Mouse (Mus musculus) intestine, embryonic 14.5 days (tissue): ENCODE measurements around the gene Ryr1. TPM values are rescaled to one million over a fixed set of nuclear protein-coding genes. Genes with fewer than 3 reads are reported as not detected.

Experiments
- ATAC-seq: fragments of 200-750 bp; cut with Nextera tagmentation; replicated peaks from 2 replicates; pipeline ENCODE4 v1.8.0; 2017; ENCODE audit warnings: low read depth, moderate number of reproducible peaks, moderate TSS enrichment, moderate library complexity; ENCODE audit not compliant: low FRiP score, low TSS enrichment
- DNase-seq: peaks from one replicate; pipeline ENCODE4 v3.0.0-alpha.2; 2018; ENCODE audit warnings: low spot score
- H3K27ac ChIP-seq: fragments of 300-500 bp; sonication (generic); 2 replicates; pipeline ENCODE4 v1.5.1; 2014; ENCODE audit warnings: low read depth, mild to moderate bottlenecking, control low read depth
- H3K27me3 ChIP-seq: fragments of 300-500 bp; sonication (generic); replicated peaks from 2 replicates; pipeline ENCODE4 v1.6.1; 2014; ENCODE audit warnings: low read length, control low read depth; ENCODE audit not compliant: control insufficient read depth, insufficient read depth
- H3K36me3 ChIP-seq: fragments of 300-500 bp; sonication (generic); 2 replicates; pipeline ENCODE4 v1.6.1; 2014; ENCODE audit warnings: low read length, control low read depth; ENCODE audit not compliant: control insufficient read depth, insufficient read depth
- H3K4me1 ChIP-seq: fragments of 300-500 bp; sonication (generic); replicated peaks from 2 replicates; pipeline ENCODE4 v1.6.1; 2014; ENCODE audit warnings: low read length, control low read depth, mixed read lengths; ENCODE audit not compliant: control insufficient read depth, insufficient read depth
- H3K4me2 ChIP-seq: fragments of 300-500 bp; sonication (generic); 2 replicates; pipeline ENCODE4 v1.6.1; 2014; ENCODE audit warnings: low read length
- H3K4me3 ChIP-seq: fragments of 300-500 bp; sonication (generic); 2 replicates; pipeline ENCODE4 v1.5.1; 2014; ENCODE audit warnings: low read depth, low read length, control low read depth, mixed read lengths
- H3K9ac ChIP-seq: fragments of 300-500 bp; sonication (generic); 2 replicates; pipeline ENCODE4 v1.6.1; 2014; ENCODE audit warnings: mild to moderate bottlenecking, low read length
- H3K9me3 ChIP-seq: fragments of 300-500 bp; sonication (generic); 2 replicates; pipeline ENCODE4 v1.6.1; 2016; ENCODE audit warnings: low read length, control low read depth; ENCODE audit not compliant: control insufficient read depth
- WGBS: fragments of 180-500 bp; shearing (Covaris S2); extraction: QIAGEN DNeasy Blood & Tissue Kit; methylation state at CpG from one replicate; pipeline ENCODE4 v1.1.7; 2014; 5-methylcytosine and 5-hydroxymethylcytosine counted together
- polyA plus RNA-seq: library from polyadenylated mRNA; unstranded; fragments of >200 nt; fragmentation: Nextera tagmentation; extraction: Ambion mirVana; gene quantifications from 2 replicates; pipeline ENCODE4 v1.2.1, GENCODE M21; 2014

Gene Ryr1
- polyA plus RNA-seq, 1 experiment from 2014 or later, result 0.80 TPM

GRCm38 (mm10) chr7:28966181-28966580 is 158.8 kb downstream of the Ryr1 start:
- H3K4me2 ChIP-seq, result no peak overlapping the region
- DNase-seq, result no peak
- no peaks in the 10 kb centered on the region for H3K9me3 ChIP-seq
- no peak overlapping the region for H3K9ac ChIP-seq
- peaks cover 11% of the 10 kb centered on the region for H3K36me3 ChIP-seq
- H3K4me3 ChIP-seq, result no peak overlapping the region
- no peaks in the 10 kb centered on the region for H3K4me1 ChIP-seq
- no peak overlapping the region for H3K27ac ChIP-seq
- no peaks in the 10 kb centered on the region for H3K27me3 ChIP-seq
- 76% methylated on average over 4 of the region's 5 CpGs for WGBS
- ATAC-seq, result no peak

- Histone ChIP-seq H3K27ac (no peak overlapping the region), H3K9me3 (no peaks in the 10 kb centered on the region), H3K27me3 (no peaks in the 10 kb centered on the region), H3K36me3 (peaks cover 6% of the 10 kb centered on the region; the same call in 1 of the 2 replicates), H3K4me3 (no peak overlapping the region), H3K9ac (no peak overlapping the region), H3K4me2 (no peak overlapping the region), H3K4me1 (0 out of 2 replicates have a peak, but pooled peaks cover under 1% of the 10 kb centered on the region)
- 69% methylated on average over 5 of the region's 5 CpGs for WGBS
- DNase-seq, result no peak
- no peak for ATAC-seq
Measured at GRCm38 (mm10) chr7:28965346-28965840, 159.6 kb downstream of the Ryr1 start.

- 83% methylated on average over 3 of the region's 3 CpGs for WGBS
Measured at GRCm38 (mm10) chr7:28963399-28963923, 161.5 kb downstream of the Ryr1 start.

GRCm38 (mm10) chr7:28961927-28962670 is 162.9 kb downstream of the Ryr1 start, which contains the start of gene Actn4:
Gene Actn4, minus strand, starts transcription at chr7:28962340.
- Histone ChIP-seq H3K4me1 (peaks cover 32% of the 10 kb centered on the region), H3K27me3 (no peaks in the 10 kb centered on the region), H3K9me3 (no peaks in the 10 kb centered on the region), H3K4me3 (peak within 1 kb of the TSS; percentile 97), H3K4me2 (peak within 1 kb of the TSS; percentile 95), H3K27ac (peak within 1 kb of the TSS; percentile 86), H3K9ac (peak within 1 kb of the TSS; percentile 95), H3K36me3 (no peaks in the 10 kb centered on the region)
- ATAC-seq (peak; percentile 89), DNase-seq (peak; percentile 98)
- under 1% methylated on average over 74 of the region's 76 CpGs for WGBS

More at GRCm38 (mm10) chr7:28963399-28963923, 161.5 kb downstream of the Ryr1 start:
- Histone ChIP-seq H3K27me3 (no peaks in the 10 kb centered on the region), H3K36me3 (no peaks in the 10 kb centered on the region), H3K9me3 (no peaks in the 10 kb centered on the region), H3K27ac (no peak overlapping the region), H3K4me1 (peaks cover 19% of the 10 kb centered on the region), H3K4me3 (no peak overlapping the region), H3K4me2 (no peak overlapping the region), H3K9ac (no peak overlapping the region)
- no peak for ATAC-seq
- DNase-seq, result no peak

- 0 out of 2 replicates have a peak, but pooled peaks cover 2% of the 10 kb centered on the region for H3K36me3 ChIP-seq
- peak overlapping the region; percentile 95 for H3K9ac ChIP-seq
- peak overlapping the region; percentile 86 for H3K27ac ChIP-seq
- no peaks in the 10 kb centered on the region for H3K9me3 ChIP-seq
- H3K4me3 ChIP-seq, result peak overlapping the region; percentile 97
- H3K4me1 ChIP-seq, result peaks cover 37% of the 10 kb centered on the region
- 0% methylated on average over 7 of the region's 7 CpGs for WGBS
- no peaks in the 10 kb centered on the region for H3K27me3 ChIP-seq
- H3K4me2 ChIP-seq, result peak overlapping the region; percentile 95
- ATAC-seq, result no peak
- peak; percentile 63 for DNase-seq
Measured at GRCm38 (mm10) chr7:28961584-28961926, 163.4 kb downstream of the Ryr1 start.

GRCm38 (mm10) chr7:28960354-28961046 is 164.5 kb downstream of the Ryr1 start:
- WGBS, result 8% methylated on average over 9 of the region's 9 CpGs
- peak; percentile 68 for DNase-seq

GRCm38 (mm10) chr7:28959505-28960045 is 165.4 kb downstream of the Ryr1 start:
- H3K4me2 ChIP-seq, result peak overlapping the region; percentile 95
- H3K4me1 ChIP-seq, result peaks cover 51% of the 10 kb centered on the region
- H3K27ac ChIP-seq, result peak overlapping the region; percentile 72
- H3K27me3 ChIP-seq, result no peaks in the 10 kb centered on the region
- DNase-seq (peak; percentile 66), ATAC-seq (no peak)
- 0 out of 2 replicates have a peak, but pooled peaks cover 6% of the 10 kb centered on the region for H3K36me3 ChIP-seq
- H3K4me3 ChIP-seq, result peak overlapping the region; percentile 97
- H3K9me3 ChIP-seq, result no peaks in the 10 kb centered on the region
- 6% methylated on average over 6 of the region's 6 CpGs for WGBS
- peak overlapping the region; percentile 95 for H3K9ac ChIP-seq

More at GRCm38 (mm10) chr7:28960354-28961046, 164.5 kb downstream of the Ryr1 start:
- Histone ChIP-seq H3K9me3 (no peaks in the 10 kb centered on the region), H3K4me2 (peak overlapping the region; percentile 95), H3K9ac (peak overlapping the region; percentile 95), H3K4me1 (peaks cover 47% of the 10 kb centered on the region), H3K27ac (peak overlapping the region; percentile 72), H3K4me3 (peak overlapping the region; percentile 97), H3K36me3 (0 out of 2 replicates have a peak, but pooled peaks cover 4% of the 10 kb centered on the region), H3K27me3 (no peaks in the 10 kb centered on the region)
- no peak for ATAC-seq

GRCm38 (mm10) chr7:28958770-28959169 is 166.2 kb downstream of the Ryr1 start:
- Histone ChIP-seq H3K27ac (peak overlapping the region; percentile 72; the same call in 1 of the 2 replicates), H3K4me1 (peaks cover 55% of the 10 kb centered on the region), H3K4me3 (peak overlapping the region; percentile 97; the same call in 1 of the 2 replicates), H3K4me2 (peak overlapping the region; percentile 95), H3K27me3 (no peaks in the 10 kb centered on the region), H3K9me3 (no peaks in the 10 kb centered on the region), H3K9ac (no peak overlapping the region; the same call in 1 of the 2 replicates), H3K36me3 (0 out of 2 replicates have a peak, but pooled peaks cover 6% of the 10 kb centered on the region)
- DNase-seq (no peak), ATAC-seq (no peak)
- WGBS, result 22% methylated on average over 1 of the region's 1 CpGs
